ENCODE assay signal across 46 mouse cellular contexts in genomic region chr17:38406135-38406534, GRCm38 (mm10). TPM values are rescaled to one million over a fixed set of nuclear protein-coding genes. Genes with fewer than 3 reads are reported as not detected.
"Had no signal": no experiment of that assay in that cellular context is flagged by ENCODE, and none has a peak within 500 bp of the region (broad histone marks: within the 10 kb centered on the region; RNA-seq: fewer than 3 reads in every experiment).

No protein-coding gene starts in this region.

- H3K4me3 ChIP-seq: limb, embryonic 10.5 days; limb, embryonic 12.5 days; limb, embryonic 13.5 days; limb, embryonic 15.5 days; liver, embryonic 12.5 days; liver, embryonic 13.5 days; liver, embryonic 15.5 days; lung, embryonic 15.5 days; megakaryocyte, embryonic 14.5 days; midbrain, embryonic 10.5 days; midbrain, embryonic 12.5 days; midbrain, embryonic 13.5 days; midbrain, embryonic 15.5 days; myocyte had no signal

- ATAC-seq: liver, embryonic 12.5 days; liver, postnatal 0 days; lung, postnatal 0 days; midbrain, embryonic 13.5 days; midbrain, embryonic 15.5 days; midbrain, embryonic 16.5 days had no signal

- DNase-seq: left cerebral cortex, postnatal 4 days; liver; liver, embryonic 13.5 days; liver, postnatal 0 days; lung, adult 18-20 months; lung, adult 2 months; lung, embryonic 14.5 days; lung, postnatal 10 days; lung, postnatal 14 days; lung, postnatal 36 days; lung, postnatal 4 days; midbrain, embryonic 14.5 days had no signal

- H3K4me1 ChIP-seq: limb, embryonic 10.5 days; limb, embryonic 12.5 days; limb, embryonic 13.5 days; limb, embryonic 15.5 days; liver, embryonic 12.5 days; liver, embryonic 13.5 days; liver, embryonic 15.5 days; lung, embryonic 15.5 days; megakaryocyte, embryonic 14.5 days; midbrain, embryonic 10.5 days; midbrain, embryonic 12.5 days; midbrain, embryonic 13.5 days; midbrain, embryonic 15.5 days had no signal

- H3K36me3 ChIP-seq: limb, embryonic 10.5 days; limb, embryonic 12.5 days; limb, embryonic 13.5 days; limb, embryonic 15.5 days; liver, embryonic 12.5 days; liver, embryonic 13.5 days; liver, embryonic 15.5 days; lung, embryonic 15.5 days; midbrain, embryonic 10.5 days; midbrain, embryonic 12.5 days; midbrain, embryonic 13.5 days; midbrain, embryonic 15.5 days had no signal

- H3K9me3 ChIP-seq: liver, embryonic 12.5 days; liver, embryonic 15.5 days; lung, embryonic 15.5 days had no signal

- H3K27ac ChIP-seq: limb, embryonic 10.5 days; limb, embryonic 12.5 days; limb, embryonic 13.5 days; limb, embryonic 15.5 days; liver, embryonic 12.5 days; liver, embryonic 13.5 days; liver, embryonic 14.5 days; liver, embryonic 15.5 days; lung, embryonic 15.5 days; macrophage; midbrain, embryonic 10.5 days; midbrain, embryonic 12.5 days; midbrain, embryonic 13.5 days; midbrain, embryonic 15.5 days had no signal

- H3K27me3 ChIP-seq: limb, embryonic 12.5 days; limb, embryonic 13.5 days; limb, embryonic 15.5 days; liver, embryonic 12.5 days; liver, embryonic 13.5 days; liver, embryonic 15.5 days; lung, embryonic 15.5 days; megakaryocyte, embryonic 14.5 days; midbrain, embryonic 12.5 days; midbrain, embryonic 13.5 days; midbrain, embryonic 15.5 days had no signal

- H3K9ac ChIP-seq: limb, embryonic 12.5 days; limb, embryonic 13.5 days; limb, embryonic 15.5 days; liver, embryonic 12.5 days; liver, embryonic 13.5 days; liver, embryonic 14.5 days; liver, embryonic 15.5 days; liver, postnatal 0 days; lung, embryonic 14.5 days; lung, embryonic 15.5 days; midbrain, embryonic 12.5 days; midbrain, embryonic 13.5 days; midbrain, embryonic 15.5 days had no signal

RNA-seq across cellular contexts. Expression of gene Esp36, which starts 13.8 kb away (rescaled TPM):
- total RNA-seq: left cerebral cortex, postnatal 10 days; left cerebral cortex, postnatal 14 days; left cerebral cortex, postnatal 25 days; left cerebral cortex, postnatal 36 days; left cerebral cortex, postnatal 4 days; liver, adult 2 months; megakaryocyte progenitor cell, adult 5-6 weeks; megakaryocyte, adult 5-6 weeks; megakaryocyte-erythroid progenitor cell, adult 5-6 weeks; midbrain, postnatal 0 days; monocyte, adult 5-6 weeks had no signal
- polyA plus RNA-seq: limb, embryonic 10.5 days; limb, embryonic 11.5 days; limb, embryonic 12.5 days; limb, embryonic 13.5 days; limb, embryonic 14.5 days; limb, embryonic 15.5 days; liver, adult 2 months; liver, embryonic 11.5 days; liver, embryonic 12.5 days; liver, embryonic 13.5 days; liver, embryonic 14.5 days; liver, embryonic 15.5 days; liver, embryonic 16.5 days; liver, postnatal 0 days; lung, adult 2 months; lung, embryonic 14.5 days; lung, embryonic 15.5 days; lung, embryonic 16.5 days; lung, postnatal 0 days; macrophage; midbrain, embryonic 10.5 days; midbrain, embryonic 11.5 days; midbrain, embryonic 12.5 days; midbrain, embryonic 13.5 days; midbrain, embryonic 14.5 days; midbrain, embryonic 15.5 days; midbrain, embryonic 16.5 days; midbrain, postnatal 0 days; myocyte; neural tube, embryonic 11.5 days had no signal
